Mouse (Mus musculus) gonadal fat pad, adult 2 months (tissue): Measurements from ENCODE around the gene Secisbp2. TPM values are rescaled to one million over a fixed set of nuclear protein-coding genes. Genes with fewer than 3 reads are reported as not detected.

ENCODE experiments used
- DNase-seq: peaks from one replicate; pipeline ENCODE4 v3.0.0-alpha.2; 2012; ENCODE audit warnings: low read depth
- polyA plus RNA-seq: library from polyadenylated mRNA; depleted of rRNA; stranded (reverse); fragments of >200 nt; gene quantifications from 2 replicates; pipeline ENCODE4 v1.2.3, GENCODE M21; 2012

Gene Secisbp2
- polyA plus RNA-seq, 1 experiment: 17.5 TPM

- DNase-seq: no peak
These were observed 33.9 kb downstream of the Secisbp2 start for GRCm38 (mm10) chr13:51685290-51685966.

DNA sequence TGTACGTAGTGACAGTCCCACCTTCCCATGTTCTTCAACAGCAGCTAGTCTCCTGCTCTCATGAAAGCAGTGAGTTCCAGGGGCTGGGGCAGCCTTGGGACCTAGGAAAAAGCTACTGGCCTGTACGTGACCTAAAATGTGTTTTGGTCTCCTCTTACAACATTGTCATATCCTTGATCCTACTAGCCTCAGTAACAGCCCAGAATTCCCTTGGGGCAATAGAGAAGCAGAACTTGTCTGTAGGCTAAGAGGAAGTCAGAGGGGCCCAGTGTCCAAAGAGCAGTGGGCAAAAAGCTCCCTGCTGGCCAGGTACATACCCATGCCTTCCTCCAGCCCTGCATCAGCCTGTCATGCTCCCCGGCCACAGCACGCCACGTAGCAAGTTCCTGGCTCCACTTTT lies 35.5 kb downstream of the Secisbp2 start:
- DNase-seq: no peak

DNA sequence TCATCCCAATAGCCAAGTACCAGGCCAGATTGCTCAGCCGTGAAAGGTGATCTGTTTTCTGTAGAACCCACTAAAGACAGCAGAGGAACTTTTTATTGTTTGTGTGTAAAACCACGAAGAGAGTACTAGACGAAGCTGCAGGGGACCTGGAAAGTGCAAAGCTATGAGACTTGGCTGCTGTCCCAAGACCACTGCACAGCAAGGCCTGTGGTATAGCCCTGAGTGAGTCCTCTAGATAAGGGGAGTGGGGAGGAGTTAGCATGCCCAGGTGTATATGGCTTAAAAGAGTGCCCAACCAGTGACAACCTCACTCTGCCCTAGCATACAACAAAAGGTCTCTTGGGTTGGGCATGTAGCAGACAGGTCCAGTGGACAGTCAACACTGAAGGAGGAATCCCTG lies 37.2 kb downstream of the Secisbp2 start:
- no peak for DNase-seq

DNA sequence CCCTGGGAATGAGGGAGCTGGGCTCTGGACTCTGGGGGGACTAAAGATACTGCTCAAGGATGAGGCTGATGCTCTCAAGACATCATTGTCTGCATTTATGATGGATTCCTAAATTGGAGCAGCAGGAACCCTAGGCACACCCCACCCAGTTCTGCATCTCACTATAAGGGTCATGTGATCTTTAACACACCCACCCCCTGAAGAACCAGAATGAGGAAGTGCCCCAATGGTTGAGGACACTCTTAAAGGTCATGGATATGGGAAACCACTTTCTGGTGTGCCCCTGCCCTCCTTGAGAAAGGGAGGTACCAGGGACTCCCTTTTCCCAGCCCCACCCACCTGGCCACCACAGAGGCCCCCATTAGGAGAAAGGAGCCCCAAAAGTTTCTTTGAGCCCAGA lies 45.0 kb downstream of the Secisbp2 start:
- DNase-seq: no peak

DNA sequence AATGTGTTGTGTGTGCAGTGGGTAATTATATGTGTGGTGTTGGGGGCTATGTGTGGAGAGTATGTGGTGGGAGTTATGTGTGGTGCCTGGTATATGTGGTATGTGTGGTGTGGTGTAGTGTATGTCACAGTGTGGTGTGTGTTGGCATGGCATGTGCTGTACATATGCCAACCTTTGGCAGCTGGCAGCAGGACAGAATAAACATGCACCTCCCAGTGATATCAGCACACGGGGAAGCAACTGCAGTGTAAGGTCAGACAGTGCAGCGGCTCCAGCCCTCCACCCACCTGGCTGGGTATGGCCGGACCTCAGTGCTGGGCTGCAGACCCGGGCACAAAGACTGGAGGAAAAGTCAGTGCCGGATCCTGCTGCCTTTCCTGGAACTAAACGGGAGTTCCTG lies 46.0 kb downstream of the Secisbp2 start:
- no peak for DNase-seq

GRCm38 (mm10) chr13:51697897-51698296 lies 46.4 kb downstream of the Secisbp2 start:
- DNase-seq: no peak

GRCm38 (mm10) chr13:51698318-51698717 lies 46.8 kb downstream of the Secisbp2 start:
- no peak for DNase-seq

GRCm38 (mm10) chr13:51703893-51704292 lies 52.4 kb downstream of the Secisbp2 start:
- DNase-seq: no peak

- DNase-seq: no peak
These were observed 54.7 kb downstream of the Secisbp2 start for GRCm38 (mm10) chr13:51705882-51706854.

DNA sequence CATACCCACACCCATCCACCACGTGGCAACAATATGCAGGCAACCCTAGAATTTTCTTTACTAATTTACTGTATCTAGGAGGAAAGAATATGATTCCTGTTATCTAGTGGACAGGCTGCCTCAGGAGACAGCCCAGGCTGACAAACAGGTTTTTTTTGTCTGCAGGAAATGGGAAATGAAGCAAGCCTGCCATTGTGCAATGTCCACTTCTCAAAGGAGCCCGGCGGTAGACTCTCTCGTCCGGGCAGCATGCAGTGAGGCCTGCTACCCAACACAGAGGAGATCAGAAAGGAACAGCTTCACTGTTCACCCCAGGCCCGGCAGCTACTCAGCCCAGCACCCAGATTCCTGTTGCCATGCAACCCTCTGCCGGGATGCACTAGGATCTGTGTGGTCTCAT lies 59.2 kb downstream of the Secisbp2 start:
- DNase-seq: peak; percentile 57

DNA sequence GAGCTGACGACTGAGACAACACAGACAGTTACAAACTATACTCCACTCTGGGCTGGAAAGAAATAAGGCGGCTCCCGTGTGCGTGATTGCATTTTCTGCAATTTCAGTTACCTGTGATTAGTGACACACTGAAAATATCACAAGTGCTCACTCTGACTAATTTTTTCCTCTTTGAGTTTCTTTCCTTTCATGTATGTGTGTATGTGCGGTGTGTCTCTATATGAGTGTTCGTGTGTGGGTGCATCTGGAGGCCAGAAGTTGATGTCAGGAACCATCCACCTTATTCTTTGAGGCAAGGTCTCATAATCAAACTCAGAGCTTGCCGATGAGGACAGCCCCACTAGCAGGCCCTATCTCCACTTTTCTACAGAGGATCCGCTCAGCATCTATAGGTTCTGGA lies 60.5 kb downstream of the Secisbp2 start:
- no peak for DNase-seq

- no peak for DNase-seq
These were observed 65.1 kb downstream of the Secisbp2 start for GRCm38 (mm10) chr13:51716350-51717263.

DNA sequence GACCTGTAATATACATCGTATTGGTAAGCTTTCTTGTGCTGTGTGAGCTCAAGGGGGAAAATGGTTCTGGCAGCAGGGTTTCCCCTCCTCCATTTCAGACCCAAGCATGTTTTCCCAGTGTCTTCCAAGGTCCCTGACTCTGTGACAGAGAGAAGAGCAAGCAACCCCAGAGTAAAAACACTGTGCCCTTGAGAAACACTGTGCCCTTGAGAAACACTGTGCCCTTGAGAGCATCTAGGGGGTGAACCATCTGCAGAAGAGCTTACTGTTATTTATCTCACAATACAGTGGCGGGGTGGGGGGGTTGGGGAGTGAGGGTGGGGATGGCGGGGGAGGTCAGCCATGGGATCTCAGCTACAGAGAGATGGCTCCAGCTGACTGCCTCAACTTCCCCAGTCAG lies 67.8 kb downstream of the Secisbp2 start:
- DNase-seq: no peak

DNA sequence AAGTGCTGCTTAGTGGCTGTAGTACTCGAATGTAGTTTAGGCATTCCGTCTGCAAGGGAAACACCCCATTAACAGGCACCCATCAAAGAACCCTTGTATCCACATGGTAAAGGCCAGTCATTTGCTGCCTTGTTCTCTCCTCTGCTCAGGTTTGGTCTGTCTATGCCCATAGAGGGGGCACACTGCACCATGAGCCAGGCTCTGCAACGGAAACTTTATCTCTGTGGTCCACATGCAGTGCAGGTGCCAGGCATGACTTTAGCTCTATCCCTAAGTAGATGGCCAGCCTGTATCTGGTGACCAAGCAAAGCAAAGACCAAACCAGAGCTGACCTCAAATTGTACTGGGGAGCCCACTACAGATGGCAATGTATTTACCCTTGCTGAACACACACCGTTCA lies 69.1 kb downstream of the Secisbp2 start:
- DNase-seq: no peak

DNA sequence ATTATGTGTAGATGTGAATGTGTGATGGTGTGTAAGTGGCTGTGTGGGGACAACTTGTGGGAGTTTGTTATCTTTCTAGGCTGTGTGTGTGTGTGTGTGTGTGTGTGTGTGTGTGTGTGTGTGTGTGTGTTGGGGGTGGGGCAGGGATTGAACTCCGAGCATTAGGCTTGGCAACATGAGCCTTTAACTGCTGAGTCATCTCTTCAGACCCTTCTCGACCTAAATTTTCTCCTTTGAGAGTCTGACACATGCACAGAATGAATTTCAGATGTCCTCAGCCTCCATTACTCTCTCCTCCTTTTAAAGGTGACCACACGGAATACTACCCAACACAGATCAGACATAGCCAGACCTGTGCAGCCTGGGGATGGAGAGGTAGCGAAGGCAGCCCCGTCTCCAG lies 71.6 kb downstream of the Secisbp2 start:
- DNase-seq: no peak

GRCm38 (mm10) chr13:51724566-51724965 lies 73.1 kb downstream of the Secisbp2 start:
- DNase-seq: no peak

DNA sequence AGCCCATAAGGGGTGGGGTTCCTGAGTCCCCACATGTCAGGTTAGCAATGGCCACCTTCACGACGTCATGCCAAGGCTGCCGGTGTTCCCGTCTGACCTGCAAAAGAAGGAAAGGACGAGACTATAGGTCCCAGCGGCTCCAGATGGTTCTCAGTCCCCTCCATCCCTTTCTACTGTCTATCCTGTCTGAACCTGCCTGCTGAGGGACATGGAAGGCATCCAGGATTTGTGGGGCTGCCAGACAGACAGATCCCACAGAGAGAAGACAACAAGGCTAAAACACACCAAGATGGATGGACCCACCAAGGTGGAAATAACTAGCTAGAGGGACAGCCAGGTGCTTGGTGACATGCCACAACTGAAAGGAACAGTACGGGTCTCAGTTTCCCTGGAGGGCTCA lies 73.9 kb downstream of the Secisbp2 start:
- DNase-seq: no peak

DNA sequence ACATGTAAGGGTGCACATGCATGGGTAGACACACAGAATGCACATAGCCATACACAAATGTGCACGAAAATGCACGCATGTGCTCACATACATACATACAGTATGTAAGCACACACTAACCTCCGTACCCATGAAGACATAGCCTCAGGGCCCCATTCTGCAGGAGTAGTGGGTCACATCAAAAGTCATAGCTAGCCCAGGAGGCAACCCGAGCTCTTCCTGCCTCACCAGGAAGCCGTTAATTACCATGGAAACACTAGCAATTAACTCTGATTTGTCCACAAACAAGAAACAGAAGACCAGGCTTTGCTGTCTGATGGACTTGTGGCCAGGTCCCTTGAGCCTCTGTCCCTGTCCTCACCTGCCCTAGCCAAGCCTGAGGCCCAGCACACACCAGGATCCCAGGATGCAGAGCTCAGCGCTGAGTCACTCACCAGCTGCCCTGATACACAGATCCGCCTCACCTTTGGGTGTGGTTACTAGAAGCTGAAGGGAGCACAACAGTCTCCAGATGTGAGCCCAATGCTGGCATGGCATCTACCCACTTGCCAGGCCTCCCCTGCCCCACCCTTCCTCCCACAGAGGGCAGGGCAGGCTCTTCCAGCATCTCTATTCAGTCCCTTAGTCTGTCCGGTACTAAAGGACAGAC lies 74.6 kb downstream of the Secisbp2 start:
- no peak for DNase-seq

GRCm38 (mm10) chr13:51727364-51727763 lies 75.9 kb downstream of the Secisbp2 start:
- no peak for DNase-seq

GRCm38 (mm10) chr13:51729887-51730361 lies 78.4 kb downstream of the Secisbp2 start:
- DNase-seq: no peak

- DNase-seq: no peak
These were observed 80.0 kb downstream of the Secisbp2 start for GRCm38 (mm10) chr13:51731474-51731873.
